Mouse (Mus musculus): ENCODE data around the gene Slc25a24.

Slc25a24 gene

DNA sequence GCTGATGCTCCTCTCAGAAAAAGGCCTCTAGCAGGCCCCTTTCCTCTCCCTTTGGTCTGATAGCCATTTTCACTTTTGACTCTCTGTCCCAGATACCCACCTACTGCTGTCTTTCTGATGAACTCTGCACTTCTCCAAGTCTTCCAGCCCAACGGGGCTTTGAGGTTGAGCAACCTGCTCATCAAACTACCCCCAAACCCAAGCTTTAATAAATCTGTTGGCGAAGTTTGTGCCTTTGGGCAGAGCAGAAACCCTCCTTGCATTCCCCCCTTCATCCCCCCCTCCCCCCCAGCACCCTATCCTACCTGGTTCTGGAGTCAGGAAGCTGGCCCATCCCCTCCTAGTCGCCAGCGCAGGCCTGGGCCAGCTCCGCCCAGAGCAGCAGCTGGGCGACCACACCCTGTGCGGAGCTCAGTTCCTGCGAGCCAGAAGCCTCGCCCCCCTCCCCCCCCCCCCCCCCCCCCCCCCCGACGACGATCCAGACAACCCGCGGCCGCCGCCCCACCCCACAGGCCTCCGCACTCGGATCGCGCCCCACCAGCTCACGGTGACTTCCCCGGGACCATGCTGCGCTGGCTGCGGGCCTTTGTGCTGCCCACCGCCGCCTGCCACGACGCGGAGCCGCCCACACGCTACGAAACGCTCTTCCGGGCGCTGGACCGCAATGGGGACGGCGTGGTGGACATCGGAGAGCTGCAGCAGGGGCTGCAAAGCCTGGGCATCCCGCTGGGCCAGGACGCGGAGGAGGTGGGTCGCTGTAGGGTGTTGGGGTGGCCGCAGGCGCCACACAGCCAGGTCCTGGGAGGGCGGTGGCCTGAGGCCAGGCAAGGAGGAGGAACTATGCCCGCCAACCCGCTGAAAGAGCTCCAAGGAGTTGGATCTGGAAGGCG lies at the start of gene Slc25a24:
Gene Slc25a24 (plus strand): TSS at position 509 of the 890 bp plus-strand sequence.
- peak; percentile 32 for DNase-seq (ENCODE audit: low read depth, low spot score)

DNA sequence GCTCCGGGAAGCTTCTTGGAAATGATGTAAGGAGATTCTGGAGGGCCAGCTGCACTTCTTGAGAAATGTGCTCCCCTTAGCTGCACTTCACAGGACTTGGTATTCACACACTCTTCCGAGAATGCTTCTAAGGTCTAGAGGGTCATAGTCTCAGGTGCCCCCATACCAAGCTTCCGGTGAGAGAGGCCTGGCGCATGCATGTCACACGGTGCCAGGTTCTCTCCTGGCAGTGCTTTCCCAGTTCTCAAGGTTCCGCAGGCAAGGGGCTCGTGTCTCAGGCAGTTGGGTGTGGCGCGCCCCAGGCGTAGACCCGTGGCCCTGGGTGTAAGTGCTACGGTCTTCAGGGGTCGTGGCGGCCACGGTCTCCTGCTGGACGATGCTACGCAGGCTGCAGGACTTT lies 42.8 kb upstream of the Slc25a24 start, which contains the start of gene Slc25a54:
Gene Slc25a54 (plus strand): TSS at position 301 of the 400 bp plus-strand sequence.
- no peak for DNase-seq (ENCODE audit: low read depth, low spot score)

DNA sequence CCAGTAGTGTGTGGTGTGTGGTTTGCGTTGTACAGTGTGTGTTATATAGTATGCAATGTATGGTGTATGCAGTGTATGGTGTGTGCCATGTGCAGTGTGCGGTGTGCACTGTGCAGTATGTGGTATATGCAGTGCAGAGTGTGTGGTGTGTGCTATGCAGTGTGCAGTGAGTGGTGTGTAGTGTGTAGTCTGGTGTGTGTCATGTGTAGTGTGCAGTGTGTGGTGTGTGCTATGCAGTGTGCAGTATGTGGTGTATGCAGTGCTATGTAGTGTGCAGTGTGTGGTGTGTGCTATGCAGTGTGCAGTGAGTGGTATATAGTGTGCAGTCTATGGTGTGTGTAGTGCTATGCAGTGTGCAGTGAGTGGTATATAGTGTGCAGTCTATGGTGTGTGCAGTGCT lies 38.5 kb upstream of the Slc25a24 start:
- no peak for DNase-seq (ENCODE audit: low read depth, low spot score)

DNA sequence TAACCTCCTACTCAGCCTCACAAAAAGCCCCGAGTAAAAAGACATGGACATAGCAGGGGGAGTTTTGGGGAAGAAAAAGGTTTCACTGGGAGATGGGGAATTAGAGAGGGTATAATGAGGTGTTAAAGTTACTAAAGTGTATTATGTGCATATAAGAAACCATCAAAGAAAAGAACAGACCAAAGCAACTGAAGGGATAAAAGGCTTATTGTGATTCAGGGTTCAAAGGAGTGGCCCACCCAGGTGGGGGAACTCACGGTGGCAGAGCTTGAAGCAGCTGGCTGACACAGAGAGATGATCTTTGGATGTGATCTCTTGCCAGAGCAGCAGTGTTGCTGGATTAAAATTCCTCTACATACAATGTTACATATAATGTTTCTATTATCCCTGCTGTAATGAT lies 34.5 kb upstream of the Slc25a24 start:
- DNase-seq (ENCODE audit: low read depth, low spot score), result no peak

DNA sequence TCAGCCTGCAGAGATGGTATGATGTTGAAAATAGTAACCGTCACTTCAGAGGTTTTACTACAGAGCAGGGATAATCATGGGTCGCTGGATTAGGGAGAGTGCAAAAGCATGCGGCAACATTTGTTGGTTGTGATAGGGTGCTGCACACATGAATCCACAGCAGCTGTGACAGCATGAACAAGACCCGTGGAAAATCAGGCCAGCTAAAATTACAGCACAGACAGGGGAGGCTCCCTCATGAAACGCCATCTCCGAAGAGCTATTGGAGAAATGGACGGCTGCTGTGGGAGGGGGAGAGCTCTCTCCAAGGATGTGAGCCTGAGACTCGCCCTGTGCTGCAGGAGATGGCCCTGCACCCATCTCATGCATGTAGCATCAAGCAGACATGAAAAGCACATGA lies 18.2 kb upstream of the Slc25a24 start:
- DNase-seq (ENCODE audit: low read depth, low spot score), result no peak

DNA sequence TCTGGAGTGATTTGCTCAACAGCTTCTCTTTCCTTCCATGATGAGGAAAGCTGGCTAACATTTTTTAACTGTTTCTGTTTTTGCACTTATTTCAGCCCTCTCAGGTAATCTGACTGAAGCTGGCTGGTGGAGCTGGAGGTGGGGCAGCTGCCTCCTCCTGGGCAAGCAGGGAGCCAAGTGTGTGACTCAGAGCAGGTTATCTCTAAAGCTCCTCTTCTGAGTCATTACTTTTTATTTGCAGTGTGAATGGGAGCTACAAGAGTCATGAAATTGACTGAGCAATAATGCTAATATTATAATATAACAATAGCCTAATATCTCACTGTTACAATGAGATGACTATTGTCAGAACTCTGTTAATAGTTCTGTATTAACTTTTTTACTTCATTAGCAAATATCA lies 5.8 kb upstream of the Slc25a24 start:
- no peak for DNase-seq (ENCODE audit: low read depth, low spot score)

DNA sequence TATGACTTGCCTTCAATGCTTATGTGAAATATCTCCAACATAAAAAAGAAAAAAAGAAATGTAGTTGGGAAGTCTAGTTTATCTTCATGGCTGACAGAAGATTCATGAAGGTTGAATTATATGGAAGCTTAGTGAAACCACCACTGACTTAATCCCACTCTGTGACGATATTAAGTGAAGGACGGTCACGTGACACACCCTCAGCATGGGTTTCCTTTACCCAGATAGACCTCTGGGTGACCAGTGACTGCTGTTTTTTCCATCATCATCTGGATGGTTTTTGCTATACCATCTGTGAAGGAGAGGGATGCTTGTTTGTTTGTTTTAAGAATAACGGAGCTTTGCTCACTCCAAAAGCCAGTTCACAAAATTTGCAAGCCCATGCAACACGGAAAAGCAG lies 3.4 kb upstream of the Slc25a24 start:
- no peak for DNase-seq (ENCODE audit: low read depth, low spot score)

DNA sequence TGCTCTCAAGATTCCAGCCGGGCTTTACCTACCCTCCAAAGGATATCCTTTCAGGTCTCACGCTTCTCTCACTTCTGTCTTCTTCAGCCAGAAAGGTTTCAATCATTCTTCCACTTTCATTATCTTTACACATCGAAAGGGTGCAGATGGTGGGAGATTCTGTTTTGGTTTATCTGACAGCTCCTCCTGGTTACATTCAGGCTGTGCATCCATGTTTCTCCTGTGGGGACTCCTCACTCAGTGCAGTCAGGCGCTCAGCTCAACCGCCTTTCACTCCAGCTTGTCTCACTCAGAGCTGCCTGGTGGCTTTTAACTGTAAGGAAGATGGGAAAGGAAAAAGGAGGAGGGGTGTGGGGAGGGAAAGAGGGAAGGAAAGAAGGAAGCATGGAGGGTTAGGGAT lies 3.0 kb upstream of the Slc25a24 start:
- DNase-seq (ENCODE audit: low read depth, low spot score), result no peak

DNA sequence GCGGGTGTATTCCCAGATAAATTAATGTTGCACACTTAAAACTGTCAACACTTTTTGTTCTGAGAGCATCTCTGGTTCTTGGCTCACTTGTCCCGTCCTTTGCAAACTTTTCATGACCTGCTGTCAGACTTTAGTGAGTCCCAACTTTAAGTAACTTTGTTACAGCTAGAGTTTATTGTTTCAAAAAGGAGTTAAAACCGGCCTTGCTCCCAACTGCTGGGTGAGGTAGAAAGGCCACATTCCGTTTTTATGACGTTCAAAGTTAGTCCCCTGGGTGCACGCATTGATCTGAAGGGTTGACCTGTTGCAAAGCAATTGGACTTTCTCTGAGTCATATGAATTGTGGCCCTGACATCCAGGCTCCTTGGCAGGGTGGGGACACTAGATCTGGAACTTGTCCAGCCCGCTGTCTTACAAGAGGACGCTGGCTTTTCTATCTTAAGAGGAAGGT lies 607 bp downstream of the Slc25a24 start:
- no peak for DNase-seq (ENCODE audit: low read depth, low spot score)

DNA sequence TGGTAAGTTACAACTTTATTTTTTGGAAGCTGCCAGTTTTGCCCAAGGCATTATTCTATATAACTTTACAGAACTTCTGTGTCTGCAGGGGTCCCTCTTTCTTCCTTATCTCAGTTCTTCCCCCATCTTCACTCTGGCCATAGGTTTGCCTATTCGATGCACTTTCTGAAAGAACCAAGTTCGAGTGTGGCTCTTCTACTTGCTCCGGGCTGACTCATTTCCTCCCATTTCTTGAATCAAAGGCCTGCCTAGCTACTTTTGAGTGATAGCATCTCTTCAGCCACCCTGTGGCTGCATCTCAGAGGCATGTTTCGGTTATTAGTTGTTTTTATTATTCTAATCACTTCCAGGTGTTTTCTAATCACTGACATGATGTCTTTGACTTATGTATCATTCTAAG lies 1.1 kb downstream of the Slc25a24 start:
- no peak for DNase-seq (ENCODE audit: low read depth, low spot score)

DNA sequence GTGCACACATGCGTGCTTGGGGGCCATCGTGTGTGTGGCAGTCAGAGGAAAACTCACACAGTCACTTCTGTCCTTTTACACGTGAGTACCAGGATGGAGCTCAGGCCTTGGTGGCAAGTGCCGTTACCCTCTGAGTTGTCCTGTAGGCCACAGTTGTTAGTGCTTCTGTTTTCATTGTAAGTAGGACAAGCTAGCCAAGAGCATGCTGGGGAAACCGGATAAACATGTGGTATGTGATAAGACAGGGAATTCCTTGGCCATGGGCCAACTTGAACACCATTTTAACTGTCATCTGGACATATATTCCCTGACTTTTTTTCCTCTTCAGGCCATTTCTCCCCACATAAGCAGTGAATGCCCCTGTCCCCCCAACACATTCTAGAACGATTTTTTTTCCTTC lies 2.6 kb downstream of the Slc25a24 start:
- no peak for DNase-seq (ENCODE audit: low read depth, low spot score)

DNA sequence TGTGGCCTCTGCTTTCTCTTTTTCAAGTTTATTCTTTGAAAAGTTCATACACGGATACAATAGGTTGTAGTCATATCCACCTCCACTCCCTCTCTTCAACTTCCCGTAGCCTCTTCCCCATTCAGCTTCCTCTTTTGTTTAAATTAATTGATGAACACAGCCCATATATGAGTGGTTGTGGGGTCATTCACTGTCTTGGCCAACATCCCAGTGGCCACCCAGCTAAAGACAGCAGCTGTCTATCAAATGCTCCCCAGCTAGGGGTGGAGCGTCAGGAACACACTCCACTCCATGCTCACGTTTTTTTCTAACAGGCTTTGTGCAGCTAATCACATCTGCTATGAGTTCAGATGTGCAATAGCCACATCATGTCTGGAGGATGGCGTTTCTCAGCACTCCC lies 6.8 kb downstream of the Slc25a24 start:
- DNase-seq (ENCODE audit: low read depth, low spot score), result no peak

DNA sequence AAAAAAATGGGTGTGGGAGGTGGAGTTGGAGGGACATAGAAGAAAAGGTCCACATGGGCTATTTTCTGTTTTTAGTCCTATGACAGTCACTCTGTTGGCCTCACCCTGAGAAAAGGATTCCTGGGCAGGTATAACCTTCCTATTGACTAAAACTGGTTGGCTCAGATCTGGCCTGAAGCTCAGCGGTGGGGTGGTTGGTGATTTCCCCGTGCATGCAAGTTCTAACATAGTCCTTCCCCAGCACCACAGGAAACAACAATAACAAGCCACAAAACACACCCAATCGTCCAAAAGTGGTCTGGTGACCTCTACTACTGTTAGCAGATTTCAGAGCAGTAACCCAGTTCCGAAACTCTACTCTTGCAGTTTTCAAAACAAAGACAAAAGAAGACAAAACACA lies 10.0 kb downstream of the Slc25a24 start:
- no peak for DNase-seq (ENCODE audit: low read depth, low spot score)

DNA sequence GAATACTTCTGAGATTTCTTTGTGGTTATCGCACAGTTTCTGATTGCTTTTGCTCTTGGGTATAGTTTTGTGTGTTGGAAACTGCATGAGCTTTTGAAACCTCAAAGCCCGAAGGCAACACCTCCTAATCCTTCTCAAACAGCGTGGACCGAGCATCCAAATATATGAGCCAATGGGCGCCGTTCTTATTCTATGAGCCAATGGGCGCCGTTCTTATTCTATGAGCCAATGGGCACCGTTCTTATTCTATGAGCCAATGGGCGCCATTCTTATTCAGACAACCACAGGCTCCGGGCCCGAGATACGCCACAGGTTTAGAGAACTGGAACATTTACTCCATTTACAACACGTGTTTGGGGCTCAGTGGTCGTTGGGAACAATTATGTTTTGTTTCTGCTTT lies 11.1 kb downstream of the Slc25a24 start:
- no peak for DNase-seq (ENCODE audit: low read depth, low spot score)

DNA sequence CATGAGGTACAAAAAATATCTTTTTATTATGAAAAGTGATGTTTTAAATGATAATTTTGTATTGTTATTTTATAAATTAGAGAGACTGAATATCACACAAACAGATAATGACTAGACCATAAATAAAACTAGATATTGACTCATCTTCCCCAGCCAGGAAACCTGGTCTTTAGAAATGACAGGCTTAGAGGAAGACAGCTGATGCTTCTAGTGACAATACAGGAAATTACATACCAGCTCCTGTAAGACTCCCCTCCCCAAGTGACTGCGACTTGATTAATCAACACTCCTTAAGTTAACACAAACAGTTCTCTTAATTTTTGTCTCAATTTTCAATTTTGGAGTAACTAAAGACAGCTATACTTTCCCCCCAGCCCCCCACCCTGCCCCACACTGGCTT lies 12.4 kb downstream of the Slc25a24 start:
- DNase-seq (ENCODE audit: low read depth, low spot score), result no peak

DNA sequence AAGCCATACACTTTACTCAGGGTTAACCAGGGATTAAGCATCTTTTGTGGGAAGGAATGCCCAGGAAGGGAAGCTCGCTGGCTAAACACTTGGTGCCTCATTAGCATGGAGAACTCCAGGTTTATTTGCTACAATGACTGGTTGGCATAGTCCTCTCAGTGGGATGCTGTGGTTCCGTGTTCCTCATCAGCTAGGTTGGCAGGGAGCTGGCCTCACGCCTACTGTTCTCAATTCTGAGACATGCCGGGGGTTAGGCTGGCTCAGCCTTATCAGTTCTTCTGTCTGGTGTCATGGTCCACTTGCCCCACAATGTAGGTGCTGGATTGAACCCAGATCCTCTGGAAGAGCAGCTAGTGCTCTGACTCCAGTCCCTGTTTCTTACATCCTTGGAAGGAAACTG lies 29.6 kb downstream of the Slc25a24 start:
- no peak for DNase-seq (ENCODE audit: low read depth, low spot score)

DNA sequence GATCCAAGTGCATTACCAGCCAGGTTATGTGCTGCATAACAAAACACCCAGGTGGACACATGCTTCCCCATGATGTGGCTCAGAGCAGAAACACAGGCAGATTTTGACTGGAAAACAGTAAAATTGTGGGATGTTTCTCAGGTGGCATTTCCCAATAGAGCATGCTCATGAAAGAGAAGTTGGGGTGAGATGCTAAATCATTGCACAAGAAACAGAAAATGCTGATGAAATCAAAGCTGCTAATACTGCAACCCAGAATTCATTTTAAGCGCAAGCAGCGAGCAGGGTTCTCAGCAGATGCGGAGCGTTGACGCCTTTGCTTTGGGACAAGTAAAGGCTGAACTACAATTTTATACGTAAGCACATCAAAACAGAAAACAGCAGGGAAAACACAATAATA lies 30.5 kb downstream of the Slc25a24 start:
- no peak for DNase-seq (ENCODE audit: low read depth, low spot score)

DNA sequence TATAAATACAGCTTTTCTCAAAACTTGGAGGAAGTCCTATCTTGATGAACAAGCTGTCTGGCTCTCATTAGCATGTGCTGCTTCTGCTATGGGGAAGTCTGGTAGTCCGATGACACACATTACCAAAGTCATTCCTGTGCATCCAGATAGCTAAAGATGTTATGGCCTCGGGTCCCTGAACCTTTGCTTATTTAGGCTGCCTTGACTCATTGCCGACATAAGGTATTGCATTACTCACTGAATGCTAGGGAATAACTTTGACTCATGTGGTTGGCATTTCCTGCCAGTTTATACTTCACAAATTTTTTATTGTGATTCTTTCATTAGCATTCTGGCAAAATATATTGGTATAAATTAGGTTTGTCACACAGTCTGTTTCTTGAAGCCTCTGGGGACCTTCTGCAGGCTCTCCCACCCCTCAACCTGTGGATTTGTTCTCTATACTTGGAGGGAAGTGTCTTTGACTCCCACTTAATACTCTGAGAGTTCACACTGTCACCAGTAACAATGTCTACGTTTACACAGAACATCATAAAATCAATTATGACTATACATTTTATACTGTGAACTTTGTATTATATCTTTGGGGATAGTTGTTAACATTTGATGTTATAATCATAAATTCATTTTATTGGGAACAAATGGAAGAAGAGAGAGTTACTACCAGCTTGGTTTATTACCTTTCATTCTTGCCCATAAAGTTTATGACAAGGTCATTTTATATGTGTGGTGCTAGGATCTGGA lies 33.1 kb downstream of the Slc25a24 start:
- no peak for DNase-seq (ENCODE audit: low read depth, low spot score)

DNA sequence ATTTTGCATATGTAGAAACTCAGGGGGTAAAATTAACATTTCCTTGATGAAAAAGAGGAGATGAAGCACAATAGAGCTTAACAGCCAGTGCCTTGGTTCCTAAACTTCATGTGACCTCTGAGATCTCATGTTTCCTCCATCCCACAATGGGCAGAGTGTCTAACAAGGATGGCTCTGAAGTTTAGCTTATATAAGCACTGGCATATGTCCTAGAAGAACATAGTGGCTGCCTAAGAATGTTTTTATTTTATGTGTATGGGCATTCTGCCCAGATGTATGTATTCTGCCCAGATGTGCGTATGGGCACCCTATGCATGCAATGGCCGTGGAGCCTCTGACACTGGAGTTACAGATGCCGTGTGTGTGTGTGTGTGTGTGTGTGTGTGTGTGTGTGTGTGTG lies 34.5 kb downstream of the Slc25a24 start:
- DNase-seq (ENCODE audit: low read depth, low spot score), result no peak

DNA sequence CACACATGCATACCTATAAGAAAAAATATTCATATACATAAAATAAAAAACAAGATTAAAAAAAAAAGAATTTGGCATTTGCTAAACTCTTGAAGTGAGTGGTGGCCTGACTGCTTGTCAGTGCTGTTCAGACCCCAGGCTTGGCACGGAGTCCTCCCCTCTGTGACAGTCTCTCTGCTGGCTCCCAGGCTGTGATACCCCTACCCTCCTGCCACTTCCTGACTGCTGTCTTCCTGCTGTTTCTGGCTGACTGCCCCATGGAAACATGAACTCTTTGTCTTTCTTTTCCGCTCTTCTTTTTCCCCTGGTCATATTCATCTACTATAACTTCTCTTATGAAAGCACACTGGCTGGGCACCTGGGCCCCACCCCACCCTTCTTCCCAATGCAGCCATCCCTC lies 41.1 kb downstream of the Slc25a24 start:
- DNase-seq (ENCODE audit: low read depth, low spot score), result no peak

DNA sequence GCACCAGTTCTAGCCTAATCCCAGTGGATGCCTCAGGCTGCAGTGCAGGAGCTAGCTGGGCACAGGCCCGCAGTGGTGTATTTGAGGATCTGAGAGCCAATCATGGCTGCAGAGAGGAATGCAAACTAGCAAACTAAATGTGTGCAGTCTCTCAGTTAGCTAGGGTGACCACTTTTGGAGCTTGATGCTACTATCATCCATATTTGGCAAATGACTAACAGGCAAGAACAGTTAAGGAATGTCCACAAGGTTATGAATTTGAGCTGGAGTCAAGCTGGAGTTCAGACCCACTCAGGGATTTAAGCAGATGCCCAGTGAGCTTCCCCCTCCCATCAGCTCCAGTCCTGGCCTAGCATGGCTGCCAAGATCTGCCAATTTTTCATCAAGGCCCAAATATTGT lies 41.7 kb downstream of the Slc25a24 start:
- DNase-seq (ENCODE audit: low read depth, low spot score), result no peak

DNA sequence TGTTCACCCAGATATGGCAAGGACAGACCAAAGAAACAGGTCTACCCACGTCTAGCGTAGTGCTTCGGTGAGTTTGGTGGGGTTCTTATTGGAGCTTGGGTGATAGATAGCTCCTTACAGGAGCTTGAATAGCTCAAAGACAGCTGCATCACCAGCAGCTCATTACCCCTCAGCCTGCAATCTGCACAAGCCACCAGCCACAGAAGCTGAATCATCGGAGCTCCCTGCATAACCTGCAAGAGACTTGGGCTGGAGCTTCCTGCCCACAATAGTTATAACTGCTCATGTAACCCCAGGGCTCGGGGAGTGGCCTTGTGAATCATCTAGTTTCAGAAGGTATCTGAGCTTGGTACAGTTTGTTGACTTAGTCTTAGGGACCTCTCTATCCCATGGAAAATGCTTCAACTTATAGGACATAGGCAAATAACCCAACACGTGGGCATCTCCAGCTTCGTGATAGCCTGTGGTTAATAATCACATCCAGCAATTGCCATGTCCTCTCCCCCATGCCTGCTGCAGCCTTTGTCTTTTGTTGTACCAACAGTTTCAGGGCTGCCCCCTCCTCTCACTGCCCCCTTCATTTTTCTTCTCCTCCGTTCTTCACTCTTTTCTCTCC lies 42.4 kb downstream of the Slc25a24 start:
- DNase-seq (ENCODE audit: low read depth, low spot score), result no peak

All from embryo, embryonic 11.5 days (tissue).